Mouse (Mus musculus) kidney, adult 2 months (tissue): Measurements from ENCODE around the gene Usf2. TPM values are rescaled to one million over a fixed set of nuclear protein-coding genes. Genes with fewer than 3 reads are reported as not detected.

ENCODE experiments used
- DNase-seq: peaks from one replicate; pipeline ENCODE4 v3.0.0; 2021
- H3K27ac ChIP-seq: fragments of 200-500 bp; 2 replicates; pipeline ENCODE4 v1.5.1; 2012; ENCODE audit warnings: low read depth, low read length, control low read depth, inconsistent platforms; ENCODE audit not compliant: insufficient read depth
- H3K27me3 ChIP-seq: fragments of 200-500 bp; replicated peaks from 2 replicates; pipeline ENCODE4 v1.6.1; 2012; ENCODE audit warnings: mild to moderate bottlenecking, moderate library complexity, low read length, inconsistent platforms; ENCODE audit not compliant: control insufficient read depth, insufficient read depth
- H3K36me3 ChIP-seq: fragments of 200-500 bp; 2 replicates; pipeline ENCODE4 v1.6.1; 2012; ENCODE audit warnings: mild to moderate bottlenecking, moderate library complexity, low read length, inconsistent platforms; ENCODE audit not compliant: control insufficient read depth, insufficient read depth
- H3K4me1 ChIP-seq: fragments of 200-500 bp; 2 replicates; pipeline ENCODE4 v1.6.1; 2011; ENCODE audit warnings: low read length; ENCODE audit not compliant: control insufficient read depth, insufficient read depth
- H3K4me3 ChIP-seq: fragments of 200-500 bp; 2 replicates; pipeline ENCODE4 v1.5.1; 2011; ENCODE audit warnings: mild to moderate bottlenecking, low read depth, low read length, control low read depth; ENCODE audit not compliant: insufficient read depth
- CTCF ChIP-seq: fragments of 200-500 bp; conservative IDR thresholded peaks from 2 replicates; pipeline ENCODE4 v1.5.1; 2011; ENCODE audit warnings: low read depth, mild to moderate bottlenecking, control low read depth, low read length, moderate library complexity, mixed read lengths; ENCODE audit not compliant: insufficient read depth, insufficient read length
- POLR2A ChIP-seq: fragments of 200-500 bp; IDR thresholded peaks from one replicate; pipeline ENCODE4 v1.6.1; 2011; ENCODE audit warnings: low read depth, low read length, control low read depth
- WGBS: fragments of 180-500 bp; shearing (Covaris S2); methylation state at CpG from one replicate; pipeline ENCODE4 v1.1.7; 2018; 5-methylcytosine and 5-hydroxymethylcytosine counted together
- polyA plus RNA-seq: library from polyadenylated mRNA; depleted of rRNA; stranded (reverse); fragments of >200 nt; gene quantifications from 2 replicates; pipeline ENCODE4 v1.2.3, GENCODE M21; 2012; rRNA removed

The Usf2 gene
- 118 and 124 TPM in 2 replicates for polyA plus RNA-seq

DNA sequence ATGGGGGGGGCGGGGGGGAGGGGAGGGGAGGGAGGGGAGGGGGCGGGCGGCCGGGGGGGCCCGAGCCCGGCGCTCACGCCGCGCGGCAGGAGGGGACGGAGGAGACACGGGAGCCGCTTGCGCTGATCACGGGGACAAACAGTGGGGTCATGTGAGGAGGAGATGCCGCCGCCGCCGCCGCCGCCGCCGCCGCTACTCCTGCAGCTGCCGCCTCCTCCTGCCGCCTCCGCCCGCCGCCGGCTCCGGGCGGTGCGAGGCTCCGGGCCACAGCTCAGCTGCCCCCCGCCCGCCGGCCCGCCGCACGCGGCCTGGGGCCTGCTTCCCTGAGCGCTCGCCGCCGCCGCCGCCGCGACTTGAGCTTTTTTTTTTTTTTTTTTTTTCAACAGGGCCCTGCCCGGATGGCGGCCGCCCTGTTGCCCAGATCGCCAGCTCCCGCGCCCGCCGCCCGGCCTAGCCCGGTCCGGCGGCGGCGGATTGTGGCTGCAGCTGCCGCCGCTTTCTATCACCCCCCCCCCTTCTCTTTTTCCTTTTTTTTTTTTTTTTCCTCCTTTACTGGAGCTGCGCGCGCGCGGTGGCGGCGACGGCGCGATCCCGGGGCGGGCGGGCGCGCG is at the start of gene Usf2:
Usf2 (minus strand) TSS at position 48 of the 611 bp plus-strand sequence.
- TF ChIP-seq POLR2A, result no peak
- no peak for TF ChIP-seq CTCF
- DNase-seq, result peak; percentile 87
- H3K4me3 ChIP-seq, result peak within 1 kb of the TSS; percentile 95
- no peaks in the 10 kb centered on the region for H3K27me3 ChIP-seq
- peaks cover 4% of the 10 kb centered on the region for H3K36me3 ChIP-seq
- peaks cover 5% of the 10 kb centered on the region; the same call in 1 of the 2 replicates for H3K4me1 ChIP-seq
- H3K27ac ChIP-seq, result peak within 1 kb of the TSS; percentile 100
- under 1% methylated on average over 57 of the region's 82 CpGs for whole genome bisulfite sequencing

DNA sequence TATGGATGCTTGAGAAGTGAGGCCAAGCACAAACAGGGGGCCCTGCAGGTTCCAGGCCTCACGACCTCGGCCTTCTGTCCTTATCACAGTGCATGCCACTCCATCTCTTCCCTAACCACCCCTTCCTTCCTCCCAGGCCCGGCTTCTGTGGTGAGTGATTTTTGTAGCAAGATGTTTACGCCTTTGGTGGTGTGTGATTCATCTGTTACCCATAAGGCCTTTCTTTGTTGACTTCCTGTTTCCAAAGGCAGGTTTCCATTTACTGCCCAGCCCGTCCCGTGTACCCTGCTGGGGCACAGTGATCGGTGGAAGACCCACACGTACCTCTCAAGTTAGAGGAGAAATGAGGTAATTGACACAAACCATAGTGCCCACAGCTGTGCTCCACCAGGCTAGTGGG is 46.0 kb upstream of the Usf2 start:
- H3K4me1 ChIP-seq, result no peaks in the 10 kb centered on the region
- peak; percentile 65 for DNase-seq
- H3K36me3 ChIP-seq, result no peaks in the 10 kb centered on the region
- peak overlapping the region; percentile 65 for H3K27ac ChIP-seq
- H3K4me3 ChIP-seq, result no peak overlapping the region
- TF ChIP-seq POLR2A, result no peak
- TF ChIP-seq CTCF, result no peak
- H3K27me3 ChIP-seq, result no peaks in the 10 kb centered on the region
- 65% methylated on average over 8 of the region's 8 CpGs for WGBS

DNA sequence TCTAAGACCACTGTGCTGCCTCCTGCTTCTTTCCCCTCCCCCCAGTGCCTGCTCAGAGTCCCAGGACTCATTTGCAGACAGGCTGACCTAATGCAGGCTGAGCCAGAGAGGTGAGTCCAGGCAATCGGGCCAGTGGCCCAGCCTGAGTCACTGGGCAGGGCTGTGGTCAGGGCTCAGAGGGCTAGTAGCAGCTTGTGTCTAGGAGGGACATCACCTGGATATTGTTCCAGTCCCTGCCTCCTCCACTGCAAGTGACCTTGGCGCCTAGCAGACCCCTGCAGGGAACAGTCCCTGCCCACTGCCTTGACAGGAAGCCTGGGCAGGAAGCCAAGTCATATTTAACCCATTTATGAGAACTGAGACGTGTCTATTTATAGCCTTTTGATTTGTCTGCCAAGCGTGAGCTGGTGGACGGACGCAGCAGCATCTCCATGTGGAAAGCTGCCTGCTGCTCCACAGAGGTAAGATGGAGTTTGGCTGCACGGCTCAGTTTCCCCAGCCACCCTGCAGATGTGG is 44.0 kb upstream of the Usf2 start:
- no peaks in the 10 kb centered on the region for H3K36me3 ChIP-seq
- peak; percentile 86 for DNase-seq
- TF ChIP-seq POLR2A, result no peak
- H3K4me1 ChIP-seq, result no peaks in the 10 kb centered on the region
- 16% methylated on average over 7 of the region's 7 CpGs for WGBS
- H3K4me3 ChIP-seq, result no peak overlapping the region
- H3K27ac ChIP-seq, result no peak overlapping the region
- H3K27me3 ChIP-seq, result no peaks in the 10 kb centered on the region

DNA sequence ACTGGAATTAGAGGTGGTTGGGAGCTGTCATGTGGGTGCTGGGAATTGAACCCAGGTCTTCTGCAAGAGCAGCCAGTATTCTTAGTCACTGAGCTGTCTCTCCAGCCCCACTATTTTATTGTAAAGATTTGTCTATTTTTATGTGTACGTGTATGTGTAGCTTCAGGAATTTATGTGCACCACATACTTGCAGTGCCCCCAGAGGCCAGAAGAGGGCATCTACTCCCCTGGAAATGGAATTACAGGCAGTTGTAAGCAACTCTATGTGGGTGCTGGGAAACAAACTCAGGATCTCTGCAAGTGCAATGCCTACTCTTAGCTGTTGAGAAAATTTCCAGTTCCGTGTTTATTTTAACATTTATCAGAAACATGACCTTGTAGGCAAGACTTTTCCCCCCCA is 39.9 kb upstream of the Usf2 start:
- Histone ChIP-seq H3K4me1 (no peaks in the 10 kb centered on the region), H3K27me3 (no peaks in the 10 kb centered on the region), H3K36me3 (no peaks in the 10 kb centered on the region), H3K27ac (no peak overlapping the region), H3K4me3 (no peak overlapping the region)
- 98% methylated on average over 2 of the region's 2 CpGs for WGBS
- TF ChIP-seq POLR2A (no peak), CTCF (0 out of 2 replicates have a peak, but pooled peaks have one; percentile 8)
- no peak for DNase-seq

DNA sequence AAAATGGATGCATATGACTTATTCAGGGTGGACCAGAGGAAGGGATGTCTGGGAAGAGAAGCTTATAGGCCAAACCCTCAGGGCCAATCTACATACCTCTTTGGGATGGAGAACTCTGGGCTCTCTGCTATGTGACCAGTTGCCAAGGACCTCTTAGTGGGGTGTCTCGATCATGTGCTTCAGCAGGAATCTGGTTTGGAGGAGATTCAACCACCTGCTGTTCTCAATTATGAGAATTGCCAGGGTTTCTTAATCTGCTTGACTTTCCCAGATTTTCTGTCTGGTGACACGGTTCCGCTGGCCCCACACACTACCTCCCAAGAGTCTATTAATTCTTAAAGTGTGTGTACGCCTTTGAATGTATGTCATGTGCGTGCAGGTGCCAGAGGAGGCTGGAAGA is 37.4 kb upstream of the Usf2 start:
- Histone ChIP-seq H3K27me3 (no peaks in the 10 kb centered on the region), H3K36me3 (no peaks in the 10 kb centered on the region), H3K4me3 (no peak overlapping the region), H3K4me1 (no peaks in the 10 kb centered on the region), H3K27ac (no peak overlapping the region)
- TF ChIP-seq CTCF (no peak), POLR2A (no peak)
- 83% methylated on average over 5 of the region's 5 CpGs for WGBS
- no peak for DNase-seq

DNA sequence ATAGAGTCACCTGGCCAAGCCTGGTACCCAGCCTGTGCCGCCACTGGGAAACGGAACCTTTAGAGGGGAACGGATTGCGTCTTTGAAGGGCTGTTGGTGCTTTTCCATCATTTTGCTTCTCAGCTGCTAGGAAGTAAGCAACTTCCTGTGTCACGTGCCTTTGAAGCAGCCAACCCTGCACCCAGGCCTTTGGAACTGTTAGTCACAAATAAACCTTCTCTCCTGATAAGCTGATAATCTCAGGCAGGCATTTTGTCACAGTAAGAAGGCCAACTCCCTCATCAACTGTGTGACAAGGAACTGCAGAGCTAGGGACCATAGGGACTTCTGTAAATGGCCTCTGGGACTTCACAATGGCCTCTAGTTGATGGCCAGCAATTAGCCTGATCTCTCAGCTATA is 35.5 kb upstream of the Usf2 start:
- Histone ChIP-seq H3K4me3 (no peak overlapping the region), H3K36me3 (no peaks in the 10 kb centered on the region), H3K27me3 (no peaks in the 10 kb centered on the region), H3K27ac (no peak overlapping the region), H3K4me1 (no peaks in the 10 kb centered on the region)
- no peak for DNase-seq
- 57% methylated on average over 5 of the region's 5 CpGs for whole genome bisulfite sequencing
- no peak for TF ChIP-seq CTCF
- no peak for TF ChIP-seq POLR2A

DNA sequence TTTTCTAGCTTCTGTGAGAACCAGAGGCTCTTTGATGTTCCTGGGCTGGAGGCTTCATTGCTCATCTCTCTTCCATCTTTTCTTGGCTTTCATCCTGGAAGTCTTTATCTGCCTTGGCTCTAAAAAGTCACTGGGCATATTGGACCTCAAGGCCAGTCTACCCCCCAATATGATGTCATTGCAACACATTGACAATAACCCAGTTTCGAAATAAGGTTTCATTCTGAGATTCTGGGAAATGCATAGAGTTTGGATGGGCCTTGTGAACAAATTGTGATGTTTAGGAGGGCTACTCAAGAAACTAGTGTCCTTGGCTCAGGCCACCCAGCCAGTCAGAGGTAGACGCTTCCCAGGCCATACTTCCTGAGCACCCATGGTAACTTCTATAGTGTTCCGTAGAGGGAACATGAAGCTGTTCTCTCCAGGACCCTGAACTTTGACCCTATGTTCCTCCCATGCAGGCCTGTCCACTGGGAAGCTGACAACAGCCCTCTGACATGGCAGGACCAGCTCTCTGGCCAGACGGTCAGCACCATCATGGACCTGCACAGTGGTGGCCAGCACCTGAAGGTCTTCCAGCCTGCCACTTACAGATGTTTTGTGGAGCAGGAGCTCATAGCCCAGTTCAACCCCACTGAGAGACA is 32.0 kb upstream of the Usf2 start:
- Histone ChIP-seq H3K4me3 (no peak overlapping the region), H3K27me3 (no peaks in the 10 kb centered on the region), H3K27ac (no peak overlapping the region), H3K36me3 (no peaks in the 10 kb centered on the region), H3K4me1 (no peaks in the 10 kb centered on the region)
- 90% methylated on average over 4 of the region's 4 CpGs for WGBS
- TF ChIP-seq POLR2A (no peak), CTCF (no peak)
- DNase-seq, result no peak
